In the genomic region with DNA sequence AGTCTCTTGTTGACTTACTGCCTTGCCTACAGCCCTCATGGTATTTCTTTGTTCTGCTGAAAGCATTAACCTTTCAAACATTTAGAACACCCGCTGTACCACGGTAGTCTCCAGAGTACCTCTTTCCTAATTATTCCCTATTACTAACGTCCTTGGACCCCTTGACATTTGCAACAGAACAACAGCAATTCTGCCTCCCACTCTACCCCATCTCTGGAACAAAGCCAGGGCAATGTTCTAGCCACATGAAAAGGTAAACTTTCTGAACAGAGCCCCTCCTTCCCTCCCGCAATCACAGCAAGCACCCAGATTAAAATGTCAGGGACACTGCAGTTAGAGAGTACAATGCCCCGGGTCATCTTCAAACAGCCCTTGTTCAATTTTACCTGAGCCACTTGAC, we compare ENCODE assay signal across 16 mouse cellular contexts. TPM values are rescaled to one million over a fixed set of nuclear protein-coding genes. Genes with fewer than 3 reads are reported as not detected.
"Had no signal": no experiment of that assay in that cellular context is flagged by ENCODE, and none has a peak within 500 bp of the region (broad histone marks: within the 10 kb centered on the region; RNA-seq: fewer than 3 reads in every experiment).

No protein-coding gene starts in this region.

- H3K27ac ChIP-seq: left cerebral cortex, adult 2 months; limb, embryonic 10.5 days; liver, embryonic 15.5 days; midbrain, embryonic 13.5 days; neural tube, embryonic 13.5 days had no signal

- DNase-seq: kidney, postnatal 25 days; lung, adult 2 months; lung, postnatal 36 days; right cerebral cortex, postnatal 25 days; thymus, adult 18-20 months; thymus, postnatal 14 days had no signal

- H3K4me3 ChIP-seq: left cerebral cortex, adult 2 months; limb, embryonic 10.5 days; liver, embryonic 15.5 days; midbrain, embryonic 13.5 days; neural tube, embryonic 13.5 days had no signal

- H3K27me3 ChIP-seq: liver, embryonic 15.5 days had no signal

- ATAC-seq: lung, postnatal 0 days; midbrain, embryonic 13.5 days had no signal

- H3K4me2 ChIP-seq: liver, embryonic 11.5 days; liver, embryonic 15.5 days; midbrain, embryonic 13.5 days; neural tube, embryonic 13.5 days had no signal

- H3K36me3 ChIP-seq: midbrain, embryonic 13.5 days; neural tube, embryonic 13.5 days had no signal

- H3K9ac ChIP-seq: liver, embryonic 15.5 days; midbrain, embryonic 13.5 days; neural tube, embryonic 13.5 days had no signal

- H3K4me1 ChIP-seq: limb, embryonic 10.5 days; liver, embryonic 15.5 days; midbrain, embryonic 13.5 days; neural tube, embryonic 13.5 days had no signal

- H3K9me3 ChIP-seq: limb, embryonic 10.5 days; liver, embryonic 15.5 days; midbrain, embryonic 13.5 days; neural tube, embryonic 13.5 days had no signal

RNA-seq across cellular contexts. Expression of a gene that starts 33.8 kb away (rescaled TPM):
- total RNA-seq: megakaryocyte progenitor cell, adult 5-6 weeks; monocyte, adult 5-6 weeks had no signal

RNA-seq across cellular contexts. Expression of a gene that starts 39.4 kb away (rescaled TPM):
- total RNA-seq: layer of hippocampus, postnatal 25 days; left cerebral cortex, adult 2 months; monocyte, adult 5-6 weeks had no signal
- polyA plus RNA-seq: limb, embryonic 10.5 days; liver, embryonic 15.5 days; neural tube, embryonic 13.5 days had no signal
